Mouse (Mus musculus) E14TG2a.4 (cell line): ENCODE measurements around the gene Tuba1c.

Source experiments
- H3K27me3 ChIP-seq: 2 replicates; pipeline ENCODE4 v1.6.1; 2014; ENCODE audit warnings: low read length, control low read depth; ENCODE audit not compliant: insufficient read depth
- H3K36me3 ChIP-seq: 2 replicates; pipeline ENCODE4 v1.6.1; 2014; ENCODE audit warnings: low read length, control low read depth; ENCODE audit not compliant: insufficient read depth
- H3K4me1 ChIP-seq: replicated peaks from 2 replicates; pipeline ENCODE4 v1.6.1; 2014; ENCODE audit warnings: low read depth, low read length, control low read depth
- H3K4me3 ChIP-seq: replicated peaks from 2 replicates; pipeline ENCODE4 v1.5.1; 2014; ENCODE audit warnings: mild to moderate bottlenecking, low read length
- H3K9me3 ChIP-seq: 2 replicates; pipeline ENCODE4 v1.6.1; 2014; ENCODE audit warnings: low read length, control low read depth
- CTCF ChIP-seq: conservative IDR thresholded peaks from 2 replicates; pipeline ENCODE4 v1.5.1; 2014; ENCODE audit warnings: low read length
- NANOG ChIP-seq: IDR thresholded peaks from 2 replicates; pipeline ENCODE4 v1.6.1; 2014; ENCODE audit warnings: borderline replicate concordance, low read length, mixed read lengths
- POU5F1 ChIP-seq: IDR thresholded peaks from 2 replicates; pipeline ENCODE4 v1.6.1; 2014; ENCODE audit warnings: low read length, borderline replicate concordance

The Tuba1c gene

DNA sequence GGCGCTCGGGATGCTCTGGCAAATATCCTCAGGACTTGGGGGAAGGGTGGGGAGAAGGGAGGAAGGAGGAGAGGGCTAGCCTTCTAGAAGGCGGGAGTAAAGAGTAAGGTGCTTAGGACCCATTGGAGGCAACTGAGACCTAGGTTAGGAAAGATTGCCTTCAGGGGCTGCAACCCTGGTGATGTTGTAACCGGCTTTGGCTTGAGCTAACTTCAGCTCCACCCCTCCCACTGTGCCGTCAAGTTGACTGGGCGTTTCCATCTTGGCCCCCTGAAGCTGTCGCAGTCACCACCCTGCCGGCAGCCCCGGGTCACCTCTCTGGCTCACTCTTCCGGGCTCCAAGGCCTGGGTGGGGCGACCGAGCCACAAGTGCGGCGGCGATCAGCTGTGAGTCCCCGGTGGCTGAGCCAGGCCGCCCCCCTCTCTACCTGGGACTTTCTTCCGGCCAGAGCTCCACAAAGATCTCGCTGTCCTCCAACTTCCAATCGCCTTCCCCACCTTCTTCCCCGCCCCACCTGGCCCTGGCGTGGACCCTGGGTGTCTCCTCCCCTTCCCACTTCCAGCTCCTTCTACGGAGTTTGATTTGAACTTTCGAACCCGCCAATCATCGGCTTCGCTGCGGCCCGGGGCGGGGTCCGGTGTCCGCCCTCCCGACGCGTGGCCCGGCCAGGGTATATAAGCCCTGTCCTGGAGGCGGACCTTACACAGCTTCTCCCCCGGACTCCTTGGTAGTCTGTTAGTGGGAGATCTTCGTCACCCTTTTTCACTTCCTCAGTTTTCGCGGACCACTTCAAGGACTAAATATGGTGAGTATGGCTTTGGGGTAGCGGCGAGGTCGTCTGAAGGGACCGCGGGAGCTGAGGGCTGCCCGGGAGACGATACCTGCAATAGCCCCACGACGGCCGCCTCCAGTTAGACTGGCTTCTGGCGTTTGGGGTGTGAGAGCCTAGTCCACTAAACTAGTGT lies at the start of gene Tuba1c:
TSS of gene Tuba1c (plus strand) at position 273 of the 966 bp plus-strand sequence.
- H3K4me3 ChIP-seq: peak within 1 kb of the TSS; percentile 97
- H3K27me3 ChIP-seq: no peaks in the 10 kb centered on the region
- no peaks in the 10 kb centered on the region for H3K9me3 ChIP-seq
- peaks cover 29% of the 10 kb centered on the region for H3K36me3 ChIP-seq
- H3K4me1 ChIP-seq: peaks cover 48% of the 10 kb centered on the region
- no peak for TF ChIP-seq CTCF
- no peak for TF ChIP-seq NANOG
- TF ChIP-seq POU5F1: no peak

- Histone ChIP-seq H3K4me3 (no peak overlapping the region), H3K27me3 (no peaks in the 10 kb centered on the region), H3K36me3 (no peaks in the 10 kb centered on the region), H3K9me3 (no peaks in the 10 kb centered on the region), H3K4me1 (peaks cover 98% of the 10 kb centered on the region)
- TF ChIP-seq NANOG: no peak
- TF ChIP-seq POU5F1: no peak
- no peak for TF ChIP-seq CTCF
Measured at GRCm38 (mm10) chr15:98980012-98980614, 49.6 kb upstream of the Tuba1c start.

GRCm38 (mm10) chr15:98982100-98982499 lies 47.6 kb upstream of the Tuba1c start:
- Histone ChIP-seq H3K4me1 (peaks cover 95% of the 10 kb centered on the region), H3K9me3 (no peaks in the 10 kb centered on the region), H3K27me3 (no peaks in the 10 kb centered on the region), H3K4me3 (no peak overlapping the region; the same call in 1 of the 2 replicates), H3K36me3 (no peaks in the 10 kb centered on the region)
- TF ChIP-seq CTCF (no peak), NANOG (peak; percentile 36; the same call in 1 of the 2 replicates)

DNA sequence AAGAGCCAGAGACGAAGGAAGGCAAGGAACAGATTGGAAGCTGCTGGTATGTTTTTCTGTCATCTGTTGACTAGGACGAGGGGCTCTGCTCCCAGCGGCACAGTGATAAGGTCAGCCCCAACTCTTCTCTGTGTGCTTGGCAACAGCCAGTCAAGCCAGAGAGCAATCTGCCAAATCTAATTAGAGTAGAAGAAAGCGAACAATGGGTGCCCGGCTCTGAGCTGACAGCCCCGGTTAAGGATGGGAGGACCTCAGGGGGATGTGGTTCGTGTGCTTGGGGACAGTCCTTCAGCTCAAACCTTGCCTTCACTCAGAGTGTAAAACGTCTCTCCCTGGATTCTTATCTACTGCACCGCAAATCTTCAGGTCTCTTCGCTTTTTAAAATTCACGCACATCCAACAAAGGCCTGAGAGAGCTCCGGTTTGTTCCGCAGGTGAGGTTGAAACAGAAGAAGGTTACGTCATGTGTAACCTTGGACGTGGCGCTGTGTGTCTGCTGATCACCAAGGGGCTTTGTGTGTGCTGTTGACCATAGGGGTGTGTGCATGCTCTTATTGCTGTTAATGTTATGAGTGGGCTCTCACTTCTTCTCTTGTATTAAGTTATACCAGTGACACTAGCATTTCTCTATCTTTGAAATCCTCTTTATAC lies 46.1 kb upstream of the Tuba1c start:
- Histone ChIP-seq H3K9me3 (no peaks in the 10 kb centered on the region), H3K36me3 (no peaks in the 10 kb centered on the region), H3K4me1 (peaks cover 95% of the 10 kb centered on the region), H3K27me3 (no peaks in the 10 kb centered on the region), H3K4me3 (peak overlapping the region; percentile 30)
- TF ChIP-seq NANOG (no peak), POU5F1 (no peak), CTCF (no peak)

GRCm38 (mm10) chr15:98984681-98985080 lies 45.0 kb upstream of the Tuba1c start:
- H3K9me3 ChIP-seq: no peaks in the 10 kb centered on the region
- H3K36me3 ChIP-seq: no peaks in the 10 kb centered on the region

DNA sequence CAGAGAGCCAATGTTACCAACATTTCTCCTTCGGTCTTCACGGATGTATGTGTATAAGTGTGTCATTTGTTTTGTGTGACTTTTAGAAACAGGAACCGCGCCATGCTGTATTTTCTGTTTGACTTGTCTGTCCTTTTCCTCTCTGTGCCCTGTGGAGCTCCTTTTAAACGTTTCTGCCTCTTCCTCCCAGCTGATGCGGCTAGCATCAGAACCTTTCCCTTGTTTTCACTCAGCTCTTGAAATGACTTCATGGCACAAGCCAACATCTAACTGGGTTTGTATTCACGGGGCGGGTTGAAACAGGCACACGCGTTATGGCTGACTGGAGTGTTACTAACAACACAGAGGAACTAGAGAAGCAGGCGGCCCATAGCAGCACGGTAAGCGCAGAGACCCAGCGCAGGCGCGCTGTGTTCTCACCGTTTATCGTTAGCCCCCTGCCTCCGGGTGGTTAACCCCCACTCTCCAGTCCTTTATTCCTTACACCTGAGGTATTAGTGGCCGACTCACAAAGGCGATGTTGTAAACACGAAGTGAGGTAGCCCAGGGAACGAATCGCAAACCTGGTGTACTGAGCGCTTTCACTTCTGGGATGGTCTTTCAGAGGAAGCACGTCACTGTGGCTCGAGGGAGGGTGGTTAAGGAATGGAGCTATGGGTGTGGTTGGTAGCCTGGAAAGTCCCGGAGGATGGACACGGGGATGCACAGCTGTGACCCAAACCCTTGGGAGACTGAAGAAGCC lies 44.3 kb upstream of the Tuba1c start:
- Histone ChIP-seq H3K4me3 (peak overlapping the region; percentile 78), H3K36me3 (no peaks in the 10 kb centered on the region), H3K9me3 (no peaks in the 10 kb centered on the region), H3K4me1 (peaks cover 95% of the 10 kb centered on the region), H3K27me3 (no peaks in the 10 kb centered on the region)
- TF ChIP-seq CTCF: no peak
- TF ChIP-seq POU5F1: no peak
- TF ChIP-seq NANOG: no peak; the same call in 1 of the 2 replicates

More at GRCm38 (mm10) chr15:98984681-98985080, 45.0 kb upstream of the Tuba1c start:
- peaks cover 97% of the 10 kb centered on the region for H3K4me1 ChIP-seq
- H3K27me3 ChIP-seq: no peaks in the 10 kb centered on the region
- TF ChIP-seq POU5F1 (no peak), NANOG (no peak), CTCF (no peak)
- H3K4me3 ChIP-seq: peak overlapping the region; percentile 78

DNA sequence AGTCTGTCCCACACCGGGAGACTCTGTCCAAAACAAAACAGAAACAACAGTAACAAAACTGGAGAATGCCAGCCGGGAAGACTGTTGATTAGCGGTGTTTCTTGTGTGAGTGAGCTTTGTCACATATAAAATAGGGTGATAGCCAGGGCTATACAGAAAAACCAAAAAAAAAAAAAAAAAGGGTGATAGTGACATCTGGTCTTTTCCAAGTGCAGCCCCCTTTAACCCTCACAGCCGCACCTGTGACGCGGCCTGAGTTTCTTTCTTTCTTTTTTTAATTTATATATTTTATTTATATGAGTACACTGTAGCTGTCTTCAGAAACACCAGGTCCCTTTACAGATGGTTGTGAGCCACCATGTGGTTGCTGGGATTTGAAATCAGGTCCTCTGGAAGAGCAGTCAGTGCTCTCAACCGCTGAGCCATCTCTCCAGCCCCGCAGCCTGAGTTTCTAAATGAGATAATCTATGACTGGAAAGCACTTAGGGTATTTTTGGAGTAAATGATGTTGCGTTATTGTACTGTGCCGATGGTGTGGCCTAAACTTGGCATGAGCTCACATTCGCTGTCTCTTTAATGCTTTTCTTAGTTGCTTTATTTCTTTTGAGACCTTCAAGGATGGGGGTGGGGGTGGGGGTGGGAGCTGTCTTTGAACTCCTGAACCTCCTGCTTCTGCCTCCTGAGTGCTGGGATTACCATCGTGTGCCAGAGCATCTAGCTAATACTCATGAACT lies 43.5 kb upstream of the Tuba1c start:
- Histone ChIP-seq H3K27me3 (no peaks in the 10 kb centered on the region), H3K4me3 (peak overlapping the region; percentile 78), H3K9me3 (no peaks in the 10 kb centered on the region), H3K4me1 (peaks cover 94% of the 10 kb centered on the region), H3K36me3 (no peaks in the 10 kb centered on the region)
- TF ChIP-seq POU5F1: no peak
- no peak for TF ChIP-seq NANOG
- TF ChIP-seq CTCF: no peak
